Mouse (Mus musculus) G1E (cell line): Measurements from ENCODE around the gene Acsm2.

Experiments used
- CTCF ChIP-seq: IDR thresholded peaks from 2 replicates; pipeline ENCODE4 v1.5.1; 2012; ENCODE audit warnings: low read depth, low read length, inconsistent platforms, mixed read lengths
- GATA1 ChIP-seq: IDR thresholded peaks from 2 replicates; pipeline ENCODE4 v1.6.1; 2012; ENCODE audit warnings: borderline replicate concordance, low read length, inconsistent platforms, mixed read lengths
- TAL1 ChIP-seq: conservative IDR thresholded peaks from 2 replicates; pipeline ENCODE4 v1.6.1; 2012; ENCODE audit warnings: low read depth, low read length, inconsistent platforms, mixed read lengths

- TF ChIP-seq CTCF = no peak
- TF ChIP-seq TAL1 = no peak
- TF ChIP-seq GATA1 = no peak
Observed at GRCm38 (mm10) chr7:119523389-119523788, 30.8 kb upstream of the Acsm2 start, which contains the start of gene Pdilt.
